Mouse (Mus musculus) hindbrain, embryonic 11.5 days (tissue): ENCODE data around the gene Miga2. TPM values are rescaled to one million over a fixed set of nuclear protein-coding genes. Genes with fewer than 3 reads are reported as not detected.

Source experiments
- ATAC-seq: fragments of 200-750 bp; cut with Nextera tagmentation; 2 replicates; pipeline ENCODE4 v1.8.0; 2017; ENCODE audit warnings: mild to moderate bottlenecking, moderate TSS enrichment, moderate library complexity; ENCODE audit not compliant: low FRiP score
- DNase-seq: peaks from one replicate; pipeline ENCODE4 v3.0.0-alpha.2; 2015; ENCODE audit warnings: low spot score
- H3K27ac ChIP-seq: fragments of 300-500 bp; sonication (generic); 2 replicates; pipeline ENCODE4 v1.5.1; 2014; ENCODE audit warnings: mild to moderate bottlenecking, low read depth, low read length
- H3K27me3 ChIP-seq: fragments of 300-500 bp; sonication (generic); 2 replicates; pipeline ENCODE4 v1.6.1; 2014; ENCODE audit warnings: mild to moderate bottlenecking, low read length, moderate library complexity, mixed read lengths; ENCODE audit not compliant: control insufficient read depth, insufficient read depth
- H3K36me3 ChIP-seq: fragments of 300-500 bp; sonication (generic); 2 replicates; pipeline ENCODE4 v1.6.1; 2014; ENCODE audit warnings: mild to moderate bottlenecking, low read length, moderate library complexity, mixed read lengths; ENCODE audit not compliant: control insufficient read depth, insufficient read depth
- H3K4me1 ChIP-seq: fragments of 300-500 bp; sonication (generic); replicated peaks from 2 replicates; pipeline ENCODE4 v1.6.1; 2014; ENCODE audit warnings: low read length, mixed read lengths; ENCODE audit not compliant: control insufficient read depth, insufficient read depth
- H3K4me2 ChIP-seq: fragments of 300-500 bp; sonication (generic); replicated peaks from 2 replicates; pipeline ENCODE4 v1.6.1; 2014; ENCODE audit warnings: mild to moderate bottlenecking, low read depth, low read length
- H3K4me3 ChIP-seq: fragments of 300-500 bp; sonication (generic); 2 replicates; pipeline ENCODE4 v1.5.1; 2014; ENCODE audit warnings: low read depth, low read length
- H3K9ac ChIP-seq: fragments of 300-500 bp; sonication (generic); 2 replicates; pipeline ENCODE4 v1.6.1; 2014; ENCODE audit warnings: low read depth, low read length
- H3K9me3 ChIP-seq: fragments of 300-500 bp; sonication (generic); 2 replicates; pipeline ENCODE4 v1.6.1; 2016; ENCODE audit warnings: low read length; ENCODE audit not compliant: control insufficient read depth
- WGBS: fragments of 180-500 bp; shearing (Covaris S2); extraction: QIAGEN DNeasy Blood & Tissue Kit; methylation state at CpG from one replicate; pipeline ENCODE4 v1.1.7; 2014; 5-methylcytosine and 5-hydroxymethylcytosine counted together
- polyA plus RNA-seq: library from polyadenylated mRNA; unstranded; fragments of >200 nt; fragmentation: Nextera tagmentation; extraction: Ambion mirVana; gene quantifications from 2 replicates; pipeline ENCODE4 v1.2.1, GENCODE M21; 2014

Miga2 gene
- polyA plus RNA-seq = 13.9 and 18.6 TPM in 2 replicates

- Histone ChIP-seq H3K9ac (peak within 1 kb of the TSS; percentile 88), H3K27me3 (no peaks in the 10 kb centered on the region), H3K9me3 (no peaks in the 10 kb centered on the region), H3K4me1 (peaks cover 8% of the 10 kb centered on the region), H3K4me3 (peak within 1 kb of the TSS; percentile 93), H3K4me2 (peak within 1 kb of the TSS; percentile 88), H3K27ac (peak within 1 kb of the TSS; percentile 42; the same call in 1 of the 2 replicates), H3K36me3 (no peaks in the 10 kb centered on the region)
- DNase-seq (peak; percentile 98), ATAC-seq (peak; percentile 99)
- under 1% methylated on average over 54 of the region's 54 CpGs for WGBS
Measured at GRCm38 (mm10) chr2:30363773-30364650, at the start of gene Miga2. Gene Miga2, plus strand, starts transcription at chr2:30364233.

- DNase-seq (no peak), ATAC-seq (no peak)
- no peak overlapping the region for H3K27ac ChIP-seq
- peaks cover 18% of the 10 kb centered on the region for H3K36me3 ChIP-seq
- H3K9me3 ChIP-seq = no peaks in the 10 kb centered on the region
- H3K27me3 ChIP-seq = no peaks in the 10 kb centered on the region
- H3K4me3 ChIP-seq = no peak overlapping the region
- H3K4me1 ChIP-seq = no peaks in the 10 kb centered on the region
- H3K9ac ChIP-seq = no peak overlapping the region
- no peak overlapping the region for H3K4me2 ChIP-seq
- WGBS = 92% methylated on average over 4 of the region's 4 CpGs
Measured at GRCm38 (mm10) chr2:30316136-30316535, 47.9 kb upstream of the Miga2 start.

- WGBS = 96% methylated on average over 5 of the region's 5 CpGs
- H3K4me1 ChIP-seq = no peaks in the 10 kb centered on the region
- H3K9ac ChIP-seq = no peak overlapping the region
- no peak overlapping the region for H3K27ac ChIP-seq
- no peaks in the 10 kb centered on the region for H3K9me3 ChIP-seq
- H3K36me3 ChIP-seq = peaks cover 20% of the 10 kb centered on the region
- no peaks in the 10 kb centered on the region for H3K27me3 ChIP-seq
- no peak overlapping the region for H3K4me2 ChIP-seq
- ATAC-seq (no peak), DNase-seq (no peak)
- H3K4me3 ChIP-seq = no peak overlapping the region
Measured at GRCm38 (mm10) chr2:30316955-30317354, 47.1 kb upstream of the Miga2 start.

- Histone ChIP-seq H3K27me3 (no peaks in the 10 kb centered on the region), H3K36me3 (peaks cover 27% of the 10 kb centered on the region), H3K27ac (no peak overlapping the region), H3K4me2 (no peak overlapping the region), H3K4me1 (no peaks in the 10 kb centered on the region), H3K4me3 (no peak overlapping the region), H3K9me3 (no peaks in the 10 kb centered on the region), H3K9ac (no peak overlapping the region)
- ATAC-seq (no peak), DNase-seq (no peak)
- 94% methylated on average over 4 of the region's 4 CpGs for WGBS
Measured at GRCm38 (mm10) chr2:30319260-30319659, 44.8 kb upstream of the Miga2 start.

DNA sequence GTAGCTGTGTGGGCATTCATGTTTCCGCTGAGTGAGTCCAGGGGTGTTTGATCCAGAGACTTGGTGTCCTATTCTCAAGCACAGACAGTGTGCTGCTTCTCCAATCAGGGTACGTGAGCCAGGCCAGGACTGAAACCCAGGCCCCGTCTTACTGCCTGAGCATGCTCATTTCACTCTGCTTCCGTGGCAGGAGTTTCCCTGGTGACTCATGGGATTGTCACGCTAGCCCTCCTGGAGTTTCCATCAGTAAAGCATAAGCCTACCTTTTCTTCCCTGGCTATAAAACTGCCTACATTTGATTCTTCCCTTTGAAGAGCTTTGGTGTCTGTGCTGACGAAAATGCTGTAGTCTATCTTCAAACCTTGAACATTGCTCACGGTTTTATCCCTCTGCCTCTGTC, 40.9 kb upstream of the Miga2 start:
- Histone ChIP-seq H3K9me3 (no peaks in the 10 kb centered on the region), H3K4me2 (no peak overlapping the region), H3K4me3 (no peak overlapping the region), H3K9ac (no peak overlapping the region), H3K27ac (no peak overlapping the region), H3K4me1 (no peaks in the 10 kb centered on the region), H3K27me3 (no peaks in the 10 kb centered on the region), H3K36me3 (peaks cover 21% of the 10 kb centered on the region)
- ATAC-seq = no peak
- 92% methylated on average over 7 of the region's 7 CpGs for WGBS
- DNase-seq = no peak

- WGBS = 91% methylated on average over 5 of the region's 5 CpGs
- Histone ChIP-seq H3K27me3 (no peaks in the 10 kb centered on the region), H3K36me3 (peaks cover 21% of the 10 kb centered on the region; the same call in 1 of the 2 replicates)
Measured at GRCm38 (mm10) chr2:30325296-30325695, 38.7 kb upstream of the Miga2 start.

DNA sequence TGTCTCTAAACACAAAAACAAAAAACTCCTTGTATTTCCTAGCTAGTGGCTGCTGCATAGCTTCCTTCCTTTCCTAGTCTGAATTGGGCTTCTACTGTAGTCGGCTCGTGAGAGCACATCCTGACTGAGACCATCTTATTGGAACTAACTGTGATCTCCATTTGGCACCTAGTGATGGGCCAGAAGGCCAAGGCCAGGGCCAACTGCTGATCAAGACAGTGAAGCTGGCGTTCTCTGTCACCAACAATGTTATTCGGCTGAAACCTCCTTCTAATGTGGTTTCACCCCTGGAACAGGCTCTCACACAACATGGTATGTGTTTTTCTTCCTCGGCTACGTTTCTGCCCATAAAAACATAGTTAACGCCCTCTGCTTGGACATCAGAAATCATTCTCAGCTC, 36.8 kb upstream of the Miga2 start:
- no peak overlapping the region for H3K9ac ChIP-seq
- no peak overlapping the region for H3K4me2 ChIP-seq
- no peaks in the 10 kb centered on the region for H3K27me3 ChIP-seq
- H3K36me3 ChIP-seq = peaks cover 12% of the 10 kb centered on the region; the same call in 1 of the 2 replicates
- H3K4me1 ChIP-seq = no peaks in the 10 kb centered on the region
- 93% methylated on average over 7 of the region's 7 CpGs for WGBS
- ATAC-seq (no peak), DNase-seq (no peak)
- H3K4me3 ChIP-seq = no peak overlapping the region
- H3K27ac ChIP-seq = no peak overlapping the region
- H3K9me3 ChIP-seq = no peaks in the 10 kb centered on the region

More at GRCm38 (mm10) chr2:30325296-30325695, 38.7 kb upstream of the Miga2 start:
- ATAC-seq (no peak), DNase-seq (no peak)
- no peak overlapping the region for H3K4me3 ChIP-seq
- H3K9ac ChIP-seq = no peak overlapping the region
- H3K9me3 ChIP-seq = no peaks in the 10 kb centered on the region
- H3K4me2 ChIP-seq = no peak overlapping the region
- no peaks in the 10 kb centered on the region for H3K4me1 ChIP-seq
- H3K27ac ChIP-seq = no peak overlapping the region

DNA sequence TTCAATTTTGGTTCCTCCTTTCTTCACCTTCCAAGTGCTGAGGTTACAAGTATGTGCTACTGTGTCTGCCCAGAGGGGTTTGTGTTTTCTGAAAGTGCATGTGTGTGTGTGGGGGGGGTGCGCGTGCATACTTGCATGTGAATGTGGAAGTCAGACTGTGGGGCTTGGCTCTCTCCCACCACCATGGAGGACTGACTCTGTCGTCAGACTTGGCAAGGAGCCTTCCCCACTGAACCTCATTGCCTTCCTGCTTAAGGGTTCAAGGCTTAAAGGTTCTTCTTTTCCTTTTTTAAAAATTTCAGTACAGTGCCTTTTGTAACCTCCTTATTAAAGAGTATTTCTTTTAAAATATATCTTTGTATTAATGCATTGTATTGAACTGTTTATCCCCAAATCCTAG, 35.2 kb upstream of the Miga2 start:
- ATAC-seq (no peak), DNase-seq (no peak)
- Histone ChIP-seq H3K4me2 (no peak overlapping the region), H3K9ac (no peak overlapping the region), H3K27me3 (no peaks in the 10 kb centered on the region), H3K4me1 (no peaks in the 10 kb centered on the region), H3K9me3 (no peaks in the 10 kb centered on the region), H3K27ac (no peak overlapping the region), H3K4me3 (no peak overlapping the region), H3K36me3 (peaks cover 11% of the 10 kb centered on the region)
- WGBS = 86% methylated on average over 3 of the region's 3 CpGs

DNA sequence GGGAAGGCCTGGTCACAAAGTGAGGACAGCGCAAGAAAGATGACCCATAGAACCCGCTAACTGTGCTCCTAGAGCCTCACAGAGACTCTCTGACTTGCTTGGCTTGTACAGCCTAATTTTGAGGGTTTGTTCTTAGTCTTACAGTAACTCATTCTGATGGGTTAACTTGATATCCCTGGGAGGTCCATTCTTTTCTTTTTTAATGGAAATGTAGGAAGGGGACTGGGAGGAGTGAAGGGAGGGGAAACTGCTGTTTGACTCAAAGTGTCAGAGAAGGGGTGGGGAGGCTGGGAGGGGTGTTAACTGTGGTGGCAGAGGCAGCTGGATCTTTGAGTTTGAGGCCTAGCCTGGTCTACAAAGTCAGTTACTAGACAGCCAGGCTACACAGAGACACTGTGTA, 28.7 kb upstream of the Miga2 start:
- 99% methylated on average over 2 of the region's 2 CpGs for WGBS
- Histone ChIP-seq H3K27ac (no peak overlapping the region), H3K4me2 (no peak overlapping the region), H3K4me3 (no peak overlapping the region), H3K9ac (no peak overlapping the region), H3K9me3 (no peaks in the 10 kb centered on the region), H3K36me3 (peaks cover 11% of the 10 kb centered on the region), H3K4me1 (no peaks in the 10 kb centered on the region), H3K27me3 (no peaks in the 10 kb centered on the region)
- DNase-seq (no peak), ATAC-seq (no peak)
